Mouse (Mus musculus): ENCODE measurements around the gene Hist1h2ba. TPM values are rescaled to one million over a fixed set of nuclear protein-coding genes. Genes with fewer than 3 reads are reported as not detected.

The Hist1h2ba gene
- not detected in 2 replicates for polyA plus RNA-seq (2015; fragmentation: Nextera tagmentation; extraction: Ambion mirVana)

DNA sequence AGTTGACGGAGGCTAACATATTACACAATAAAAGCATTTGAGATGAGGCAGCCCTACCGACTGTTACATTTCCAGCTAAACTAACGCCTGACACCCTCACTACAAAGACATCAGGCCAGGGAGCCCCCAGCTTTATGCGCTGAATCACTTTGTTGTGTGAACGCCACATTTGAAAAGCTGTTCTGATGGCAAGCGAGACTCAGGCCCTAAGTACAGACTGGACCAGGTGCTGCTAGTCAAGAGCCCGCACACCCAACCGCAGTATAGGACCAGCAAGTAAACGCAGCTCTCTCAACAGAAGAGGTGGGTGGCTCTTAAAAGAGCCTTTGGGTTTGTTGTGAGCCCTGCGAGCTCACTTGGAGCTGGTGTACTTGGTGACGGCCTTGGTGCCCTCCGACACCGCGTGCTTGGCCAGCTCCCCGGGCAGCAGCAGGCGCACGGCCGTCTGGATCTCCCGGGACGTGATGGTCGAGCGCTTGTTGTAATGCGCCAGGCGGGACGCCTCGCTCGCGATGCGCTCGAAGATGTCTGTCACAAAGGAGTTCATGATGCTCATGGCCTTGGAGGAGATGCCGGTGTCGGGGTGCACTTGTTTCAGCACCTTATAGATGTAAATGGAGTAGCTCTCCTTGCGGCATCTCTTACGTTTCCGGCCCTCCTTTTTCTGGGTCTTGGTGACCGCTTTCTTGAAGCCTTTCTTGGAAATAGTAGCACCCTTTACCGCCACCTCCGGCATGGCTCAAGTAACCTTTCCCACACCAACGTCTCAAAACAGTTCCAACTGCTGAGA lies at the start of gene Hist1h2ba:
Gene Hist1h2ba (minus strand): TSS at position 736 of the 790 bp plus-strand sequence.
- DNase-seq (ENCODE audit: low spot score): no peak

GRCm38 (mm10) chr13:23972271-23972670 lies 38.3 kb upstream of the Hist1h2ba start:
- no peak for DNase-seq (ENCODE audit: low spot score)

- DNase-seq (ENCODE audit: low spot score): no peak
Observed at GRCm38 (mm10) chr13:23971870-23972269, 37.9 kb upstream of the Hist1h2ba start.

DNA sequence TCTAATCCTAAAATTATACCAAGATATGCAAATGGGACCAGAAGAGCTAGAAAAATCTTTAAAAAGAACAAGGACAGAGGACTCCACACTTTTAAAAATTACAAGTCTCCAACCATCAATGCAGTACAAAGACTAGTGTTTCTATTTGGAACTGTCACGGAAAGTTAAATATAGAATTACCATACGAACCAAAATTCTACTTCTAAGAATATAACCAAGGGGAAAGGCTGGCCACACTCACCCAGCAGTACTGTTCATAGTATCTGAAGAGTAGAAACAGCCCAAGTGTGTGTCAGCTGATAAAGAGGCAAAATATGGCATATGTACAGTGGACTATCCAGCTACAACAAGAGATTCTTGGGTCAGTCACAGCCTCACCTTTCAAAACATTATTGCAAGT lies 31.0 kb upstream of the Hist1h2ba start:
- DNase-seq (ENCODE audit: low spot score): no peak

GRCm38 (mm10) chr13:23959776-23960175 lies 25.8 kb upstream of the Hist1h2ba start:
- DNase-seq (ENCODE audit: low spot score): no peak

DNA sequence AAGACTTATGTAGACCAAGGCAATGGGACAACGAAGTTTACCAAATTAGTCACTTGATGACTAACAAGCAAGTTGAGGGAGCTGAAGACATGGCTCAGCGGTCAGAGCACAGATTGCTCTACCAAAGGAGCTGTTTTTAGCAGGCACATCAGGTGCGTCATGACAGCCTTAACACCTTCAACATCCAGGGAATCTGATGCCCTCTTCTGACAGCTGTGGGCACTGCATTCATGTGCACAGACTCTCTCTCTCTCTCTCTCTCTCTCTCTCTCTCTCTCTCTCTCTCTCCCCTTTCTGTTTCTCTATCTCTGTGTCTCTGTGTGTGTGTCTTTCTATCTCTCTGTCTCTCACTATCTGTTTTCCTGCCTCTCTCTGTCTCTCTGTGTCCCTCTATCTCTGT lies 17.0 kb upstream of the Hist1h2ba start:
- peak; percentile 5 for DNase-seq (ENCODE audit: low spot score)

DNA sequence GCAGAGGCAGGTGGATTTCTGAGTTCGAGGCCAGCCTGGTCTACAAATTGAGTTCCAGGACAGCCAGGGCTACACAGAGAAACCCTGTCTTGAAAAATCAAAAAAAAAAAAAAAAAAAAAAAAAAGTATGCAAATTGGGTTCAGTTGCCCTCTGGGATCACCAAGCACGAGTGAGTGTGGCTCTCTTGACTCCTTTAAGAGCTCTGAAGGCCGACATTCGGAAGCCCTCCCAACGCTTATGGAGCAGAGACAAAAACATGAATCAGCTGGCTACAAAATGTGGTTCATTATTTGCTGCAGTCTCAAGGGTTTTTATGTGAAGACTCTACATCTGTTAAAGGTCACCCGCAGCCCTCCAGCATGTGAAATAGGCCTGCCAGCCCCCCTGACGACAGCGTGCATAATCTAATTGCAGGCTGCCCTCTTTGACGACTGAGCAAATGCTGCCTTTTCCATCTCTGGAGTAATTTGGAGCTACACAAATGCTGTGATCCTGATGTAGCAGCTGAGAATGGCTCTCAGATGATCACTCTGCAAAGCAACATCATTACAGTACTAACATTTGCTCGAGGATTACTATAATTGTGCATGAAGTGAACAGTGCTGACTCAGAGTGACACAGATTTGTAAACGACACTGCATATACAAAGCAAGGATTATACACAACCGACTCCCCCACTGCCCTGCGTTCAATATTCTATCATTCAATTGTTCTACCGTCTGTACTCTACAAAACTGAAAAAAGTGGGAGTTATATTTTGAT lies 15.7 kb upstream of the Hist1h2ba start:
- no peak for DNase-seq (ENCODE audit: low spot score)

DNA sequence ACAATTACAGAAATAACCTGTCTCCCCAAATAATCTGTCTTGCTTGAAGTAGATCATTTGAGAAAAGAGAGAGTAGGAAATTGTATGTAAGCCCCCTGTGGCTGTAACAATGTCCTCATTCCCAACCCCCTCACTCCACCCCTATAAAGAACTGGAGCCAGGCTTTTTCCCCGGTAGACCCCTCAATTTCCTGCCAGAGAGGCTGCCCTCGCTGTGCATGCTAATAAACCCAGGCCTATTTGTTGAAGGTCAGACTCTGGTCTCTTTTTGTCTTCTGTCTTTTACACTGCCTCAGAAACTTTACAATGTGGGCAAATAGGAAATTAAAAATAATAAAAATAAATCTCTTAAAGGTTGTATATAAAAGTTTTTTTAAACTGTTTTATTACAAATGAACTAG lies 12.3 kb upstream of the Hist1h2ba start:
- DNase-seq (ENCODE audit: low spot score): no peak

GRCm38 (mm10) chr13:23942861-23943260 lies 8.9 kb upstream of the Hist1h2ba start:
- peak; percentile 6 for DNase-seq (ENCODE audit: low spot score)

DNA sequence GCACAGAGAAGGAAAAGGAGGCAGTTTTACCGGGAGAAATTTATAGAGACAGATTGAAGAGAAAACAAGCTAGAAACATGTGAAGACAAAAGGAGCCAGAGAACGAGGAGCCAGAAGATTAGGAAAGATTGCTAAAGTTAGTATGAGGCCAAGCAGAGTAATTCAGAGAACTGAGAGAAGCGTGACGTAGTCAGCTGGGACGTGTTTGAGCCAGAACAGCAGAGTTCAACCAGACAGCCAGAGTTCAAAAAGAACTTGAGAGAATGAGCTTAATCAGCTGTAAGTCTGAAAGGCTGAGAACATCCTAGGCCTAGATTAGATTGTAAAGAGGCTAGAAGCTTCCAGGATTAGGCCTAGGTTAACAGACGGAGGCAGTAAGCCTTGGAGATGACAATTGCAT lies 6.3 kb upstream of the Hist1h2ba start:
- no peak for DNase-seq (ENCODE audit: low spot score)

DNA sequence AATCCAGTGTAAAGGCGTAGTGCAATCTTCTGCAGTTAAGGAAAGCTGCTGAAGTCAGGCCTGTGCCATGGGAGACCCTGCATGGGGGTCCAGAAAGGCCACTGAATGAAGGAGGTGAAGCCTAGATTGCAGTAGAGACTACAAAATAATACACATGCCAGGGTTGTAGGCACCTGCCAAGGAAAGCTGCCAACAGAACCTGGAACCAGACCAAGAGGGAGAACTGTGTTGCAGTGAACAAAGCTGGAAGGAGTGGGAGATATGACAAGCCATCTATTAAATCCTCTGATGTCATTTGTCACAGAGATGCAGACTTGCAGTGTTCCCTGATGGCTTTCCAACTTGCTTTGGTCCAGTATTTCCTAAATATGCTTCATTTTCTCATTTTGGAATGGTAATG lies 4.7 kb upstream of the Hist1h2ba start:
- DNase-seq (ENCODE audit: low spot score): no peak

DNA sequence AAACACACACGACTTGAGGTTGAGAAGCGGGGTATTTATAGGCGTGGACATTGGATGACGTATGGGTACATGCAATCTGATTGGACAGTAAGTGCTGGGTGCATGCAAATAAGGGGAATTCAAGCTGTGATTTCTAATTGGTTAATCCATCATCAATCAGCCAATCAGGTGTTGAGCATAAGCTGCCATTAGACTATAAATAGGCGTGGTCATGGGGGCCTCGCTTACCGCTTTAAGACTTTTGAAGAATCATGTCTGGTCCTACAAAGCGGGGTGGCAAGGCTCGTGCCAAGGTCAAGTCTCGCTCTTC lies 210 bp upstream of the Hist1h2ba start, which contains the start of gene Hist1h2aa:
Gene Hist1h2aa (plus strand): TSS at position 252 of the 310 bp plus-strand sequence.
- DNase-seq (ENCODE audit: low spot score): no peak

DNA sequence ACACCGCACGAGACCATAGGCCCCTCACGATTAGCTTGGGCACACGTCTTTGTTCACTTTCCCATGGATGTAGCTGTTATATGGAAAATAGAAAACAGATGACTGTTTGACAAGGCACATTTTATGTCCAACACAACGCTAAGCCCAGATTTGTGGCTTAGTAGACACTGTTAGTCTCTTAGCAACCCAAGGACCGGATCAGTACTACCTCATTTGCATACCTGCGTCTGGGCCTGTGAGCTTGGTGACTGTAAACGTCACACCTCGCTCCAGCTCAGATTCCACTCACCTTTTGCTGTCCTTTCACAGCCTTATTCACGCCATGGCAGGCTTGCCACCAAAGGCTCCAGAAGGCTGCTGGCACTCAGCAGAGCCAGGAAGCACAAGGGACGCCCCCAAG lies 3.1 kb downstream of the Hist1h2ba start:
- DNase-seq (ENCODE audit: low spot score): no peak

DNA sequence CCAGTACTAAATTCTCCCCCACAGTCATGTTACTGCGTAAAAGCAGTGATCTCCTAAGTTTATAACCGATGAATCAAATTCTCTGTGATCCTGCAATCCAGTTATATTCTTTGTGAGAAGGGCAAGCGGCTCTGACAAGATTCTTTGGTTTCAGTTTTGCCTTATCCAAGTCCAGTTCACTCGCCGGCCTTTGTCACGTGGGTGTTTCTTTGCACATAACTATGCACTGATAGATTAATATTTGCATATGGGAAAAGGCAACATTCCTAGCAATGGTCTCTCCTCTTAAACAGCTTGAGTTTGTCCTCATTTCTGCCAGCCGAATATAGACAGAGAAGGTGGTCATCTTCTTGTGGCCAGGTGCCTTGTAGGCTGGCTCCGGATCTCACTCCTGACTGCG lies 3.5 kb downstream of the Hist1h2ba start:
- no peak for DNase-seq (ENCODE audit: low spot score)

- DNase-seq (ENCODE audit: low spot score): no peak
Observed at GRCm38 (mm10) chr13:23928637-23929036, 5.3 kb downstream of the Hist1h2ba start.

- no peak for DNase-seq (ENCODE audit: low spot score)
Observed at GRCm38 (mm10) chr13:23925792-23926191, 8.2 kb downstream of the Hist1h2ba start.

DNA sequence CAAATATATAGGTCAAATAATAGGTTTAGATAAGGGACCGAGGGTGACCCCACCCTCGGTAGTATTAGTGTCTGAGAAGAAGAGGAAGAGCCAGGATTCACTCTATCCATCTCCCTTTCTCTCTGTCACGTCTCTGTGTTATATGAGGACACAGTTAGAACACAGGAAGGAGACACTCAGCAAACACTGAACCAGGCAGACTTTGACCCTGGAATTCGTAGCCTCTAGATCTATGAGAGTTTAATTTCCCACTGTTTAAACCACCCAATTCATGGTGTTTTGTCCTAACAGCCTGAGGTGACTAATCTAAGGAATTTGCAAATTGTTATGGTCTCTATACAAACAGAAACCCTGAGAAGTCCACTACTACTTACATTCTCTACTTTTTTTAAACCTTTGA lies 16.3 kb downstream of the Hist1h2ba start:
- no peak for DNase-seq (ENCODE audit: low spot score)

DNA sequence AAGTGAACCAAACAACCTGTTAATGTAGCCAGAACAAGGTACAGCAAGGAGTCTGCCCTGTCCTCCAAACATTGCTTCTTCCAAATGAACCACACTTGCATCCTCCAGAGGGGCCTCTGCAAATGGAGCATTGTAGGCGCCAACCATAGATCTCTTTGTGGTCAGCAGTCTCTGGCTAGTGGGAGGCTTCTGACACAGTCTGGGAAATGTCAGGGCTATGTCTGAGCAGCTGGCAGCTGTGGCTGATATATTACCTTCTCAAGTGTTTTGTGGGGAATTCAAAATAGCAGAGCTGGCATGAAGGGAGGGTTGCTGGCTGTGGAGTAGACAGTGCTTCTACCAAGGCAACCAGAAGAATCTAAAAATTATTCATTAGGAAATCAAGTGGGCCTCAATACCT lies 17.8 kb downstream of the Hist1h2ba start:
- no peak for DNase-seq (ENCODE audit: low spot score)

- no peak for DNase-seq (ENCODE audit: low spot score)
Observed at GRCm38 (mm10) chr13:23914376-23915167, 19.4 kb downstream of the Hist1h2ba start, which contains the start of gene Slc17a4. Gene Slc17a4, minus strand, starts transcription at chr13:23915009.

- DNase-seq (ENCODE audit: low spot score): no peak
Observed at GRCm38 (mm10) chr13:23913791-23914306, 20.1 kb downstream of the Hist1h2ba start.

GRCm38 (mm10) chr13:23911335-23911734 lies 22.6 kb downstream of the Hist1h2ba start:
- peak; percentile 42 for DNase-seq (ENCODE audit: low spot score)

GRCm38 (mm10) chr13:23910121-23910520 lies 23.8 kb downstream of the Hist1h2ba start:
- DNase-seq (ENCODE audit: low spot score): peak; percentile 52
